Mouse (Mus musculus): Measurements from ENCODE around the gene Sox30. TPM values are rescaled to one million over a fixed set of nuclear protein-coding genes. Genes with fewer than 3 reads are reported as not detected.
"Not testable (repeated sequence)": the region's sequence is repeated elsewhere in the genome, so short reads cannot be mapped to it uniquely, and the experiment has no call there.

Gene Sox30
- total RNA-seq, 2 experiments from 2014 or later = 0.12 to 0.25 TPM

GRCm38 (mm10) chr11:46044781-46045180, 64.7 kb downstream of the Sox30 start:
- no peak for DNase-seq (ENCODE audit: extremely low spot score in 1 of 2, low spot score in 2 of 2)
- intact Hi-C loops (cut with DNase I) = no loop called here
- no peak overlapping the region for H3K27ac ChIP-seq
- no peak overlapping the region for H3K4me3 ChIP-seq
- no peak for TF ChIP-seq CTCF (IDR thresholded peaks at IDR 0.05)

GRCm38 (mm10) chr11:46047264-46047663, 67.2 kb downstream of the Sox30 start:
- Histone ChIP-seq H3K27ac (no peak overlapping the region), H3K4me3 (no peak overlapping the region)
- no peak for DNase-seq (ENCODE audit: extremely low spot score in 1 of 2, low spot score in 2 of 2)
- intact Hi-C loops (cut with DNase I) = no loop called here
- TF ChIP-seq CTCF (IDR thresholded peaks at IDR 0.05) = no peak

- H3K4me3 ChIP-seq, H3K27ac ChIP-seq: not testable (repeated sequence)
- peak; percentile 59 for TF ChIP-seq CTCF (IDR thresholded peaks at IDR 0.05)
- intact Hi-C loops (cut with DNase I) = loop anchor here (1.0 to 2.0 kb wide), 2 partner anchors 72 to 163 kb away; no protein-coding TSS in a partner anchor
- peak in 1 of 2 experiments; percentile 48 for DNase-seq (ENCODE audit: extremely low spot score in 1 of 2, low spot score in 2 of 2)
These were observed 72.1 kb downstream of the Sox30 start, which contains the start of gene Gm12166 for GRCm38 (mm10) chr11:46052105-46052659. Gene Gm12166 (minus strand): TSS chr11:46052321.

GRCm38 (mm10) chr11:46053457-46053856, 73.3 kb downstream of the Sox30 start:
- intact Hi-C loops (cut with DNase I) = loop anchor here (2.0 kb wide), 1 partner anchor 161 kb away; no protein-coding TSS in a partner anchor
- DNase-seq (ENCODE audit: extremely low spot score in 1 of 2, low spot score in 2 of 2); H3K27ac ChIP-seq; H3K4me3 ChIP-seq: not testable (repeated sequence)

- Histone ChIP-seq H3K4me3 (no peak overlapping the region), H3K27ac (no peak overlapping the region)
- TF ChIP-seq CTCF (IDR thresholded peaks at IDR 0.05) = no peak
- intact Hi-C loops (cut with DNase I) = loop anchor here (1.0 kb wide), 1 partner anchor 74 kb away; no protein-coding TSS in a partner anchor
- no peak for DNase-seq (ENCODE audit: extremely low spot score in 1 of 2, low spot score in 2 of 2)
These were observed 74.2 kb downstream of the Sox30 start for GRCm38 (mm10) chr11:46054311-46054710.

- H3K27ac ChIP-seq = peak overlapping the region; percentile 86
These were observed 75.1 kb downstream of the Sox30 start for GRCm38 (mm10) chr11:46054911-46055895.

GRCm38 (mm10) chr11:46055896-46056769, 76.0 kb downstream of the Sox30 start, which contains the start of gene Adam19:
Gene Adam19 (plus strand): TSS chr11:46055992.
- TF ChIP-seq CTCF (IDR thresholded peaks at IDR 0.05) = no peak; the same call in 1 of the 2 replicates
- peak; percentile 52 to 67 for DNase-seq (ENCODE audit: extremely low spot score in 1 of 2, low spot score in 2 of 2)
- intact Hi-C loops (cut with DNase I) = loop anchor here (5.0 kb wide), 1 partner anchor 109 kb away; no protein-coding TSS in a partner anchor
- peak within 1 kb of the TSS; percentile 59 for H3K4me3 ChIP-seq
- peak within 1 kb of the TSS; percentile 86 for H3K27ac ChIP-seq

More at GRCm38 (mm10) chr11:46054911-46055895, 75.1 kb downstream of the Sox30 start:
- DNase-seq (ENCODE audit: extremely low spot score in 1 of 2, low spot score in 2 of 2) = no peak
- H3K4me3 ChIP-seq = peak overlapping the region; percentile 59
- intact Hi-C loops (cut with DNase I) = loop anchor here (1.0 to 5.0 kb wide), 2 partner anchors 73 to 108 kb away; no protein-coding TSS in a partner anchor
- no peak for TF ChIP-seq CTCF (IDR thresholded peaks at IDR 0.05)

GRCm38 (mm10) chr11:46056770-46057411, 76.8 kb downstream of the Sox30 start:
- TF ChIP-seq CTCF (IDR thresholded peaks at IDR 0.05) = no peak
- H3K4me3 ChIP-seq = peak overlapping the region; percentile 59
- peak overlapping the region; percentile 86 for H3K27ac ChIP-seq
- no peak for DNase-seq (ENCODE audit: extremely low spot score in 1 of 2, low spot score in 2 of 2)
- intact Hi-C loops (cut with DNase I) = loop anchor here (5.0 kb wide), 1 partner anchor 110 kb away; no protein-coding TSS in a partner anchor

- Histone ChIP-seq H3K27ac (no peak overlapping the region), H3K4me3 (no peak overlapping the region)
- no peak for TF ChIP-seq CTCF (IDR thresholded peaks at IDR 0.05)
- DNase-seq (ENCODE audit: extremely low spot score in 1 of 2, low spot score in 2 of 2) = no peak
- intact Hi-C loops (cut with DNase I) = loop anchor here (5.0 kb wide), 1 partner anchor 111 kb away; no protein-coding TSS in a partner anchor
These were observed 77.9 kb downstream of the Sox30 start for GRCm38 (mm10) chr11:46058011-46058410.

GRCm38 (mm10) chr11:46058916-46059315, 78.8 kb downstream of the Sox30 start:
- Histone ChIP-seq H3K27ac (no peak overlapping the region), H3K4me3 (no peak overlapping the region)
- intact Hi-C loops (cut with DNase I) = loop anchor here (5.0 kb wide), 1 partner anchor 112 kb away; no protein-coding TSS in a partner anchor
- DNase-seq (ENCODE audit: extremely low spot score in 1 of 2, low spot score in 2 of 2) = no peak
- TF ChIP-seq CTCF (IDR thresholded peaks at IDR 0.05) = no peak
